Mouse (Mus musculus): Measurements from ENCODE around the gene Pla2g3. TPM values are rescaled to one million over a fixed set of nuclear protein-coding genes. Genes with fewer than 3 reads are reported as not detected.

Gene Pla2g3
- total RNA-seq, 2 experiments from 2014 or later = 14.6 to 15.4 TPM

GRCm38 (mm10) chr11:3517846-3518732, 30.0 kb downstream of the Pla2g3 start:
- no peak for DNase-seq
- intact Hi-C loops (cut with DNase I) = loop anchor here (10.0 kb wide), 1 partner anchor 133 kb away; no protein-coding TSS in a partner anchor

GRCm38 (mm10) chr11:3519051-3519726, 31.1 kb downstream of the Pla2g3 start:
- DNase-seq = no peak
- intact Hi-C loops (cut with DNase I) = loop anchor here (10.0 kb wide), 1 partner anchor 134 kb away; no protein-coding TSS in a partner anchor

- intact Hi-C loops (cut with DNase I) = loop anchor here (10.0 kb wide), 1 partner anchor 135 kb away; no protein-coding TSS in a partner anchor
- DNase-seq = no peak
Observed at GRCm38 (mm10) chr11:3519756-3520398, 31.8 kb downstream of the Pla2g3 start.

- intact Hi-C loops (cut with DNase I) = no loop called here
- DNase-seq = no peak
Observed at GRCm38 (mm10) chr11:3520919-3521318, 32.8 kb downstream of the Pla2g3 start.

- intact Hi-C loops (cut with DNase I) = no loop called here
- DNase-seq = no peak
Observed at GRCm38 (mm10) chr11:3521339-3522224, 33.5 kb downstream of the Pla2g3 start.

- DNase-seq = no peak
- intact Hi-C loops (cut with DNase I) = no loop called here
Observed at GRCm38 (mm10) chr11:3522285-3523000, 34.4 kb downstream of the Pla2g3 start.

GRCm38 (mm10) chr11:3523840-3524582, 35.9 kb downstream of the Pla2g3 start:
- intact Hi-C loops (cut with DNase I) = no loop called here
- no peak for DNase-seq

GRCm38 (mm10) chr11:3525560-3525959, 37.5 kb downstream of the Pla2g3 start:
- intact Hi-C loops (cut with DNase I) = no loop called here
- DNase-seq = no peak

GRCm38 (mm10) chr11:3526207-3526606, 38.1 kb downstream of the Pla2g3 start:
- intact Hi-C loops (cut with DNase I) = no loop called here
- DNase-seq = no peak

GRCm38 (mm10) chr11:3526979-3527738, 39.1 kb downstream of the Pla2g3 start:
- DNase-seq = peak; percentile 81
- intact Hi-C loops (cut with DNase I) = no loop called here

- intact Hi-C loops (cut with DNase I) = no loop called here
- peak; percentile 81 for DNase-seq
Observed at GRCm38 (mm10) chr11:3527766-3528165, 39.7 kb downstream of the Pla2g3 start.

- DNase-seq = no peak
- intact Hi-C loops (cut with DNase I) = no loop called here
Observed at GRCm38 (mm10) chr11:3528208-3528607, 40.1 kb downstream of the Pla2g3 start.

- no peak for DNase-seq
- intact Hi-C loops (cut with DNase I) = loop anchor here (10.0 kb wide), 1 partner anchor 385 kb away; the partner anchor contains the start of gene Slc35e4
Observed at GRCm38 (mm10) chr11:3529476-3530252, 41.6 kb downstream of the Pla2g3 start.

- intact Hi-C loops (cut with DNase I) = loop anchor here (10.0 kb wide), 1 partner anchor 384 kb away; the partner anchor contains the start of gene Slc35e4
- no peak for DNase-seq
Observed at GRCm38 (mm10) chr11:3530731-3531130, 42.6 kb downstream of the Pla2g3 start.

- intact Hi-C loops (cut with DNase I) = loop anchor here (10.0 kb wide), 1 partner anchor 383 kb away; the partner anchor contains the start of gene Slc35e4
- DNase-seq = peak; percentile 61
Observed at GRCm38 (mm10) chr11:3531634-3532033, 43.5 kb downstream of the Pla2g3 start.

GRCm38 (mm10) chr11:3532101-3532931, 44.2 kb downstream of the Pla2g3 start:
- intact Hi-C loops (cut with DNase I) = loop anchor here (10.0 kb wide), 1 partner anchor 382 kb away; the partner anchor contains the start of gene Slc35e4
- no peak for DNase-seq
